Mouse (Mus musculus): Measurements from ENCODE around the gene Actn2.

Actn2 gene

GRCm38 (mm10) chr13:12317191-12317765 lies 23.3 kb downstream of the Actn2 start:
- no peak for DNase-seq (ENCODE audit: low spot score)

- no peak for DNase-seq (ENCODE audit: low spot score)
Observed at GRCm38 (mm10) chr13:12314173-12314572, 26.4 kb downstream of the Actn2 start.

GRCm38 (mm10) chr13:12311930-12312492 lies 28.5 kb downstream of the Actn2 start:
- DNase-seq (ENCODE audit: low spot score) = no peak

GRCm38 (mm10) chr13:12311371-12311770 lies 29.2 kb downstream of the Actn2 start:
- DNase-seq (ENCODE audit: low spot score) = no peak

GRCm38 (mm10) chr13:12309446-12309845 lies 31.1 kb downstream of the Actn2 start:
- DNase-seq (ENCODE audit: low spot score) = no peak

GRCm38 (mm10) chr13:12308878-12309277 lies 31.7 kb downstream of the Actn2 start:
- DNase-seq (ENCODE audit: low spot score) = no peak

- DNase-seq (ENCODE audit: low spot score) = no peak
Observed at GRCm38 (mm10) chr13:12308473-12308872, 32.1 kb downstream of the Actn2 start.

- DNase-seq (ENCODE audit: low spot score) = no peak
Observed at GRCm38 (mm10) chr13:12307286-12307685, 33.3 kb downstream of the Actn2 start.

GRCm38 (mm10) chr13:12305540-12305939 lies 35.0 kb downstream of the Actn2 start:
- no peak for DNase-seq (ENCODE audit: low spot score)

- no peak for DNase-seq (ENCODE audit: low spot score)
Observed at GRCm38 (mm10) chr13:12304991-12305390, 35.6 kb downstream of the Actn2 start.

GRCm38 (mm10) chr13:12297777-12298176 lies 42.8 kb downstream of the Actn2 start:
- DNase-seq (ENCODE audit: low spot score) = no peak

- DNase-seq (ENCODE audit: low spot score) = no peak
Observed at GRCm38 (mm10) chr13:12296701-12297100, 43.9 kb downstream of the Actn2 start.

GRCm38 (mm10) chr13:12293810-12294209 lies 46.8 kb downstream of the Actn2 start:
- no peak for DNase-seq (ENCODE audit: low spot score)

- no peak for DNase-seq (ENCODE audit: low spot score)
Observed at GRCm38 (mm10) chr13:12290700-12291099, 49.9 kb downstream of the Actn2 start.

- no peak for DNase-seq (ENCODE audit: low spot score)
Observed at GRCm38 (mm10) chr13:12284528-12284927, 56.0 kb downstream of the Actn2 start.

GRCm38 (mm10) chr13:12283826-12284225 lies 56.7 kb downstream of the Actn2 start:
- no peak for DNase-seq (ENCODE audit: low spot score)

GRCm38 (mm10) chr13:12274721-12275120 lies 65.8 kb downstream of the Actn2 start:
- DNase-seq (ENCODE audit: low spot score) = no peak

GRCm38 (mm10) chr13:12274220-12274619 lies 66.3 kb downstream of the Actn2 start:
- no peak for DNase-seq (ENCODE audit: low spot score)

- peak; percentile 7 for DNase-seq (ENCODE audit: low spot score)
Observed at GRCm38 (mm10) chr13:12272953-12273352, 67.6 kb downstream of the Actn2 start.

- DNase-seq (ENCODE audit: low spot score) = no peak
Observed at GRCm38 (mm10) chr13:12267971-12268370, 72.6 kb downstream of the Actn2 start.

- DNase-seq (ENCODE audit: low spot score) = no peak
Observed at GRCm38 (mm10) chr13:12267097-12267496, 73.5 kb downstream of the Actn2 start.

- DNase-seq (ENCODE audit: low spot score) = no peak
Observed at GRCm38 (mm10) chr13:12263996-12264395, 76.6 kb downstream of the Actn2 start.

- DNase-seq (ENCODE audit: low spot score) = no peak
Observed at GRCm38 (mm10) chr13:12261505-12261904, 79.1 kb downstream of the Actn2 start.

Measured in spleen, adult 12 weeks (tissue).